Mouse (Mus musculus): ENCODE data around the gene Vmn1r71. TPM values are rescaled to one million over a fixed set of nuclear protein-coding genes. Genes with fewer than 3 reads are reported as not detected.
"Not testable (repeated sequence)": the region's sequence is repeated elsewhere in the genome, so short reads cannot be mapped to it uniquely, and the experiment has no call there.

Vmn1r71 gene
- not detected in 2 replicates for polyA plus RNA-seq (2015; fragmentation: Nextera tagmentation; extraction: Ambion mirVana)

DNA sequence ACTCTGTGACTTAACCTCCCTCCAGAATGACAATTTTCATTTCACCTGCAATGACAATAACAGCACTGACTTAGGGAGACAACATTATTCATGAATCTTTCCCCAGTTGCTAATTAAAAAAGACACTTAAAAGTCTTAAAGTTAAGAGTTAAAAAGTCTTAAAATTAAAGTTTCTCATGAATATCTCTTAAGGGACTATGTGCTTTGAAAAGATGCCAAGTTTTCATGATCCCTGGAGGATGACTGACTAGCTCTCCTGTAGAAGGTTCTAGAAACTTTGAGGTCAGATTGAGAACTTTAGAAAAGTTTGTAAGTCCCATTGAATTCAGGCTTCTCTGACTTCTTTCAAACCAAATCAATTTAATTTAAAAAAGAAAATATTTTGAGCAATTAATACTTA lies at the start of gene Vmn1r71:
Gene Vmn1r71, minus strand, starts transcription at position 101 of the 400 bp plus-strand sequence.
- TF ChIP-seq EP300 (IDR thresholded peaks at IDR 0.05; ENCODE audit: low read depth) (no peak), CTCF (IDR thresholded peaks at IDR 0.05; ENCODE audit: low read depth) (no peak)
- ATAC-seq (no peak), DNase-seq (no peak)
- Histone ChIP-seq H3K9ac (replicated peaks) (no peak within 1 kb of the TSS), H3K4me3 (ENCODE audit: low read depth, low read length) (no peak within 1 kb of the TSS), H3K36me3 (replicated peaks; ENCODE audit: insufficient read depth, low read length) (no peaks in the 10 kb centered on the region), H3K4me2 (ENCODE audit: low read depth, low read length) (no peak within 1 kb of the TSS), H3K4me1 (ENCODE audit: insufficient read depth) (no peaks in the 10 kb centered on the region), H3K27me3 (ENCODE audit: insufficient read depth, low read length) (no peaks in the 10 kb centered on the region), H3K9me3 (ENCODE audit: low read length) (no peaks in the 10 kb centered on the region), H3K27ac (ENCODE audit: low read depth) (no peak within 1 kb of the TSS)

DNA sequence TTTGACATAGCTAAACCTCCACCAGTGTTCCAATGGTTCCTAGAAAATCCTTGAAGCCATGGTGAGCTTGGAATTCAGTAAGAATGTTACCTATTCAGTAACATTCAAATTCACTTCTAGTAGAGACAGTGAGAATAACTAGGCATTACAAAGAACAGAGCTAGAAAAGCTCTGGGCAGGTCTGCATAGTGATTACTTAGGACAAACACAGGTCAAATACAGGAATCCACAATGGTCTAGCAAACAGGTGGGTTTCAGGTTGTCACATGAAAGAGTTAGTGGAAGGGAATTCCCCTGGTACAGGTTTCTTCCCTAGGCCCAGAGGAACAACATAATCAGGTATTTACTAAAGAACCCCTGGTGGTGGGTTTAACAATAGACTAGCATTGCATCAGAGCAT lies 3.4 kb upstream of the Vmn1r71 start:
- ATAC-seq; H3K27ac ChIP-seq (ENCODE audit: low read depth); H3K27me3 ChIP-seq (ENCODE audit: insufficient read depth, low read length); H3K4me3 ChIP-seq (ENCODE audit: low read depth, low read length); H3K4me1 ChIP-seq (ENCODE audit: insufficient read depth); H3K4me2 ChIP-seq (ENCODE audit: low read depth, low read length); H3K9me3 ChIP-seq (ENCODE audit: low read length); DNase-seq; H3K36me3 ChIP-seq (replicated peaks; ENCODE audit: insufficient read depth, low read length); H3K9ac ChIP-seq (replicated peaks): not testable (repeated sequence)

Other genes with a start within 250 kb of the Vmn1r71 start
- not detected in 2 replicates for gene Vmn1r68, start 195.9 kb downstream of the Vmn1r71 start, polyA plus RNA-seq (2015; fragmentation: Nextera tagmentation; extraction: Ambion mirVana)
- not detected in 2 replicates for gene Vmn1r69, start 140.7 kb downstream of the Vmn1r71 start, polyA plus RNA-seq (2015; fragmentation: Nextera tagmentation; extraction: Ambion mirVana)
- gene Vmn1r70, start 122.8 kb downstream of the Vmn1r71 start, polyA plus RNA-seq (2015; fragmentation: Nextera tagmentation; extraction: Ambion mirVana): not detected in 2 replicates
- gene Nlrp4b, start 66.6 kb downstream of the Vmn1r71 start, polyA plus RNA-seq (2015; fragmentation: Nextera tagmentation; extraction: Ambion mirVana): not detected in 2 replicates
- not detected in 2 replicates for gene Zscan4b, start 150.7 kb upstream of the Vmn1r71 start, polyA plus RNA-seq (2015; fragmentation: Nextera tagmentation; extraction: Ambion mirVana)

Data from liver, postnatal 0 days (tissue).